Mouse (Mus musculus): ENCODE data around the gene Abcb5. TPM values are rescaled to one million over a fixed set of nuclear protein-coding genes. Genes with fewer than 3 reads are reported as not detected.
"Not testable (repeated sequence)": the region's sequence is repeated elsewhere in the genome, so short reads cannot be mapped to it uniquely, and the experiment has no call there.

The Abcb5 gene
- not detected in 2 replicates for polyA plus RNA-seq (2015; fragmentation: Nextera tagmentation; extraction: Ambion mirVana)

- Histone ChIP-seq H3K4me1 (no peaks in the 10 kb centered on the region), H3K27ac (no peak within 1 kb of the TSS), H3K9me3 (no peaks in the 10 kb centered on the region), H3K4me2 (no peak within 1 kb of the TSS), H3K9ac (no peak within 1 kb of the TSS), H3K4me3 (no peak within 1 kb of the TSS), H3K27me3 (no peaks in the 10 kb centered on the region), H3K36me3 (no peaks in the 10 kb centered on the region)
- ATAC-seq (ENCODE audit: borderline replicate concordance, extremely low read depth, low FRiP score, low TSS enrichment): no peak
- 63% methylated on average over 4 of the region's 4 CpGs for WGBS
These were observed at the start of gene Abcb5 for GRCm38 (mm10) chr12:118966321-118966720. Gene Abcb5, minus strand, starts transcription at chr12:118966421.

GRCm38 (mm10) chr12:118999230-118999629 lies 33.0 kb upstream of the Abcb5 start:
- no peak overlapping the region for H3K27ac ChIP-seq
- no peaks in the 10 kb centered on the region for H3K27me3 ChIP-seq
- H3K4me3 ChIP-seq: no peak overlapping the region
- H3K36me3 ChIP-seq: no peaks in the 10 kb centered on the region
- no peaks in the 10 kb centered on the region for H3K9me3 ChIP-seq
- H3K4me2 ChIP-seq: no peak overlapping the region
- no peaks in the 10 kb centered on the region for H3K4me1 ChIP-seq
- 57% methylated on average over 2 of the region's 2 CpGs for WGBS
- H3K9ac ChIP-seq: no peak overlapping the region
- no peak for ATAC-seq (ENCODE audit: borderline replicate concordance, extremely low read depth, low FRiP score, low TSS enrichment)

GRCm38 (mm10) chr12:118994328-118995166 lies 28.3 kb upstream of the Abcb5 start:
- H3K27me3 ChIP-seq: no peaks in the 10 kb centered on the region
- ATAC-seq (ENCODE audit: borderline replicate concordance, extremely low read depth, low FRiP score, low TSS enrichment): peak; percentile 57; the same call in 1 of the 2 replicates

GRCm38 (mm10) chr12:118984852-118985251 lies 18.6 kb upstream of the Abcb5 start:
- Histone ChIP-seq H3K4me1 (no peaks in the 10 kb centered on the region), H3K4me3 (no peak overlapping the region), H3K27ac (no peak overlapping the region), H3K9me3 (no peaks in the 10 kb centered on the region), H3K27me3 (no peaks in the 10 kb centered on the region), H3K4me2 (no peak overlapping the region), H3K36me3 (no peaks in the 10 kb centered on the region), H3K9ac (no peak overlapping the region)
- WGBS: 71% methylated on average over 1 of the region's 1 CpGs
- ATAC-seq (ENCODE audit: borderline replicate concordance, extremely low read depth, low FRiP score, low TSS enrichment): no peak

More at GRCm38 (mm10) chr12:118994328-118995166, 28.3 kb upstream of the Abcb5 start:
- no peaks in the 10 kb centered on the region for H3K36me3 ChIP-seq
- H3K9me3 ChIP-seq: no peaks in the 10 kb centered on the region
- H3K4me3 ChIP-seq: no peak overlapping the region
- no peaks in the 10 kb centered on the region for H3K4me1 ChIP-seq
- H3K9ac ChIP-seq: no peak overlapping the region
- 61% methylated on average over 1 of the region's 1 CpGs for WGBS
- no peak overlapping the region for H3K27ac ChIP-seq
- H3K4me2 ChIP-seq: no peak overlapping the region

- ATAC-seq (ENCODE audit: borderline replicate concordance, extremely low read depth, low FRiP score, low TSS enrichment): peak; percentile 35; the same call in 1 of the 2 replicates
- Histone ChIP-seq H3K9ac (no peak overlapping the region), H3K36me3 (no peaks in the 10 kb centered on the region), H3K27ac (no peak overlapping the region), H3K4me2 (peak overlapping the region; percentile 23; the same call in 1 of the 2 replicates), H3K27me3 (0 out of 2 replicates have a peak, but pooled peaks cover 6% of the 10 kb centered on the region), H3K4me1 (peaks cover 3% of the 10 kb centered on the region; the same call in 1 of the 2 replicates), H3K4me3 (no peak overlapping the region), H3K9me3 (no peaks in the 10 kb centered on the region)
- WGBS: 18% methylated on average over 13 of the region's 13 CpGs
These were observed 35.6 kb downstream of the Abcb5 start for GRCm38 (mm10) chr12:118930386-118931318.

- Histone ChIP-seq H3K36me3 (no peaks in the 10 kb centered on the region), H3K4me2 (peak overlapping the region; percentile 45), H3K27me3 (0 out of 2 replicates have a peak, but pooled peaks cover 6% of the 10 kb centered on the region), H3K9me3 (no peaks in the 10 kb centered on the region), H3K4me1 (peaks cover 3% of the 10 kb centered on the region; the same call in 1 of the 2 replicates), H3K4me3 (no peak overlapping the region), H3K9ac (no peak overlapping the region; the same call in 1 of the 2 replicates), H3K27ac (no peak overlapping the region)
- no peak for ATAC-seq (ENCODE audit: borderline replicate concordance, extremely low read depth, low FRiP score, low TSS enrichment)
- WGBS: 13% methylated on average over 13 of the region's 13 CpGs
These were observed 39.4 kb downstream of the Abcb5 start for GRCm38 (mm10) chr12:118926813-118927281.

- ATAC-seq (ENCODE audit: borderline replicate concordance, extremely low read depth, low FRiP score, low TSS enrichment); H3K4me2 ChIP-seq; H3K27me3 ChIP-seq; H3K9me3 ChIP-seq; H3K4me3 ChIP-seq; H3K9ac ChIP-seq; H3K4me1 ChIP-seq; H3K36me3 ChIP-seq; H3K27ac ChIP-seq: not testable (repeated sequence)
- WGBS: 45% methylated on average over 1 of the region's 1 CpGs
These were observed 42.3 kb downstream of the Abcb5 start for GRCm38 (mm10) chr12:118923874-118924273.

GRCm38 (mm10) chr12:118917771-118918170 lies 48.5 kb downstream of the Abcb5 start:
- 64% methylated on average over 1 of the region's 1 CpGs for WGBS

GRCm38 (mm10) chr12:118910360-118910759 lies 55.9 kb downstream of the Abcb5 start:
- Histone ChIP-seq H3K36me3 (no peaks in the 10 kb centered on the region), H3K4me3 (no peak overlapping the region), H3K27me3 (no peaks in the 10 kb centered on the region), H3K4me2 (no peak overlapping the region), H3K9me3 (no peaks in the 10 kb centered on the region), H3K27ac (no peak overlapping the region), H3K9ac (no peak overlapping the region), H3K4me1 (no peaks in the 10 kb centered on the region)
- ATAC-seq (ENCODE audit: borderline replicate concordance, extremely low read depth, low FRiP score, low TSS enrichment): no peak
- WGBS: 73% methylated on average over 2 of the region's 2 CpGs

More at GRCm38 (mm10) chr12:118917771-118918170, 48.5 kb downstream of the Abcb5 start:
- Histone ChIP-seq H3K4me1 (no peaks in the 10 kb centered on the region), H3K9ac (no peak overlapping the region), H3K36me3 (no peaks in the 10 kb centered on the region), H3K27ac (no peak overlapping the region), H3K9me3 (no peaks in the 10 kb centered on the region), H3K27me3 (no peaks in the 10 kb centered on the region), H3K4me3 (no peak overlapping the region), H3K4me2 (no peak overlapping the region)
- ATAC-seq (ENCODE audit: borderline replicate concordance, extremely low read depth, low FRiP score, low TSS enrichment): no peak

GRCm38 (mm10) chr12:118902249-118902648 lies 64.0 kb downstream of the Abcb5 start:
- Histone ChIP-seq H3K27me3 (no peaks in the 10 kb centered on the region), H3K4me2 (no peak overlapping the region), H3K4me1 (no peaks in the 10 kb centered on the region), H3K4me3 (no peak overlapping the region), H3K9ac (no peak overlapping the region), H3K27ac (no peak overlapping the region), H3K36me3 (no peaks in the 10 kb centered on the region), H3K9me3 (no peaks in the 10 kb centered on the region)
- 26% methylated on average over 5 of the region's 5 CpGs for WGBS
- no peak for ATAC-seq (ENCODE audit: borderline replicate concordance, extremely low read depth, low FRiP score, low TSS enrichment)

- no peak overlapping the region for H3K4me3 ChIP-seq
- H3K9ac ChIP-seq: no peak overlapping the region
- no peak overlapping the region for H3K27ac ChIP-seq
- H3K36me3 ChIP-seq: no peaks in the 10 kb centered on the region
- peak; percentile 55; the same call in 1 of the 2 replicates for ATAC-seq (ENCODE audit: borderline replicate concordance, extremely low read depth, low FRiP score, low TSS enrichment)
- WGBS: 50% methylated on average over 2 of the region's 2 CpGs
- H3K4me1 ChIP-seq: no peaks in the 10 kb centered on the region
- H3K27me3 ChIP-seq: no peaks in the 10 kb centered on the region
- H3K9me3 ChIP-seq: no peaks in the 10 kb centered on the region
- no peak overlapping the region for H3K4me2 ChIP-seq
These were observed 78.3 kb downstream of the Abcb5 start for GRCm38 (mm10) chr12:118887964-118888363.
